Mouse (Mus musculus): ENCODE measurements at regions not wholly inside any gene's neighbourhood (a gene's known extent, or its start where the extent isn't known, plus 50 kb on each side); places are given as distances from the start of the nearest gene placed in this dataset.

- H3K27ac ChIP-seq (ENCODE audit: low read length) = no peak overlapping the region
- no peak overlapping the region for H3K4me2 ChIP-seq (replicated peaks; ENCODE audit: low read depth, low read length)
- no peak for ATAC-seq (ENCODE audit: insufficient number of reproducible peaks, insufficient read depth, low FRiP score, low read depth)
- no peaks in the 10 kb centered on the region for H3K36me3 ChIP-seq (ENCODE audit: control insufficient read depth, insufficient read depth, low read length)
- H3K27me3 ChIP-seq (ENCODE audit: control insufficient read depth, insufficient read depth, low read length) = no peaks in the 10 kb centered on the region
- H3K9me3 ChIP-seq (ENCODE audit: control insufficient read depth, low read depth, low read length) = no peaks in the 10 kb centered on the region
- no peak overlapping the region for H3K4me3 ChIP-seq (ENCODE audit: low read depth, low read length)
- H3K4me1 ChIP-seq (ENCODE audit: control insufficient read depth, insufficient read depth, low read length) = no peaks in the 10 kb centered on the region
- whole genome bisulfite sequencing = 13% methylated on average over 2 of the region's 2 CpGs
- no peak overlapping the region for H3K9ac ChIP-seq (replicated peaks; ENCODE audit: low read depth, low read length)
Measured at GRCm38 (mm10) chrX:21385221-21385620, 99.1 kb upstream of the Agtr2 start.

- H3K4me2 ChIP-seq (replicated peaks; ENCODE audit: low read depth, low read length) = no peak overlapping the region
- 39% methylated on average over 1 of the region's 1 CpGs for WGBS
- no peak for ATAC-seq (ENCODE audit: insufficient number of reproducible peaks, insufficient read depth, low FRiP score, low read depth)
- no peaks in the 10 kb centered on the region for H3K27me3 ChIP-seq (ENCODE audit: control insufficient read depth, insufficient read depth, low read length)
- H3K27ac ChIP-seq (ENCODE audit: low read length) = no peak overlapping the region
- no peaks in the 10 kb centered on the region for H3K36me3 ChIP-seq (ENCODE audit: control insufficient read depth, insufficient read depth, low read length)
- H3K9ac ChIP-seq (replicated peaks; ENCODE audit: low read depth, low read length) = no peak overlapping the region
- H3K4me3 ChIP-seq (ENCODE audit: low read depth, low read length) = no peak overlapping the region
- no peaks in the 10 kb centered on the region for H3K4me1 ChIP-seq (ENCODE audit: control insufficient read depth, insufficient read depth, low read length)
- no peaks in the 10 kb centered on the region for H3K9me3 ChIP-seq (ENCODE audit: control insufficient read depth, low read depth, low read length)
Measured at GRCm38 (mm10) chrX:21389992-21390391, 94.4 kb upstream of the Agtr2 start.

- H3K27ac ChIP-seq (ENCODE audit: low read length) = no peak overlapping the region
- no peaks in the 10 kb centered on the region for H3K36me3 ChIP-seq (ENCODE audit: control insufficient read depth, insufficient read depth, low read length)
- WGBS = 65% methylated on average over 10 of the region's 10 CpGs
- H3K9ac ChIP-seq (replicated peaks; ENCODE audit: low read depth, low read length) = no peak overlapping the region
- H3K4me2 ChIP-seq (replicated peaks; ENCODE audit: low read depth, low read length) = no peak overlapping the region
- H3K4me1 ChIP-seq (ENCODE audit: control insufficient read depth, insufficient read depth, low read length) = no peaks in the 10 kb centered on the region
- no peaks in the 10 kb centered on the region for H3K9me3 ChIP-seq (ENCODE audit: control insufficient read depth, low read depth, low read length)
- no peaks in the 10 kb centered on the region for H3K27me3 ChIP-seq (ENCODE audit: control insufficient read depth, insufficient read depth, low read length)
- ATAC-seq (ENCODE audit: insufficient number of reproducible peaks, insufficient read depth, low FRiP score, low read depth) = no peak
- H3K4me3 ChIP-seq (ENCODE audit: low read depth, low read length) = no peak overlapping the region
Measured at GRCm38 (mm10) chrX:21393212-21393611, 91.1 kb upstream of the Agtr2 start.

- H3K4me2 ChIP-seq (replicated peaks; ENCODE audit: low read depth, low read length) = no peak overlapping the region
- H3K4me3 ChIP-seq (ENCODE audit: low read depth, low read length) = no peak overlapping the region
- no peaks in the 10 kb centered on the region for H3K4me1 ChIP-seq (ENCODE audit: control insufficient read depth, insufficient read depth, low read length)
- ATAC-seq (ENCODE audit: insufficient number of reproducible peaks, insufficient read depth, low FRiP score, low read depth) = no peak
- no peaks in the 10 kb centered on the region for H3K27me3 ChIP-seq (ENCODE audit: control insufficient read depth, insufficient read depth, low read length)
- H3K27ac ChIP-seq (ENCODE audit: low read length) = no peak overlapping the region
- H3K36me3 ChIP-seq (ENCODE audit: control insufficient read depth, insufficient read depth, low read length) = no peaks in the 10 kb centered on the region
- no peak overlapping the region for H3K9ac ChIP-seq (replicated peaks; ENCODE audit: low read depth, low read length)
- WGBS = 36% methylated on average over 4 of the region's 4 CpGs
- H3K9me3 ChIP-seq (ENCODE audit: control insufficient read depth, low read depth, low read length) = no peaks in the 10 kb centered on the region
Measured at GRCm38 (mm10) chrX:21424797-21425196, 59.5 kb upstream of the Agtr2 start.

- Histone ChIP-seq H3K36me3 (ENCODE audit: control insufficient read depth, insufficient read depth, low read length) (no peaks in the 10 kb centered on the region), H3K4me1 (ENCODE audit: control insufficient read depth, insufficient read depth, low read length) (no peaks in the 10 kb centered on the region), H3K27ac (ENCODE audit: low read length) (no peak overlapping the region), H3K9ac (replicated peaks; ENCODE audit: low read depth, low read length) (no peak overlapping the region), H3K27me3 (ENCODE audit: control insufficient read depth, insufficient read depth, low read length) (no peaks in the 10 kb centered on the region), H3K4me2 (replicated peaks; ENCODE audit: low read depth, low read length) (no peak overlapping the region), H3K9me3 (ENCODE audit: control insufficient read depth, low read depth, low read length) (no peaks in the 10 kb centered on the region), H3K4me3 (ENCODE audit: low read depth, low read length) (no peak overlapping the region)
- no peak for ATAC-seq (ENCODE audit: insufficient number of reproducible peaks, insufficient read depth, low FRiP score, low read depth)
- WGBS = 63% methylated on average over 3 of the region's 3 CpGs
Measured at GRCm38 (mm10) chrX:21428081-21428480, 56.3 kb upstream of the Agtr2 start.

- Histone ChIP-seq H3K27ac (ENCODE audit: low read length) (no peak overlapping the region), H3K4me2 (replicated peaks; ENCODE audit: low read depth, low read length) (no peak overlapping the region), H3K27me3 (ENCODE audit: control insufficient read depth, insufficient read depth, low read length) (no peaks in the 10 kb centered on the region), H3K4me3 (ENCODE audit: low read depth, low read length) (no peak overlapping the region), H3K36me3 (ENCODE audit: control insufficient read depth, insufficient read depth, low read length) (no peaks in the 10 kb centered on the region), H3K4me1 (ENCODE audit: control insufficient read depth, insufficient read depth, low read length) (no peaks in the 10 kb centered on the region), H3K9me3 (ENCODE audit: control insufficient read depth, low read depth, low read length) (no peaks in the 10 kb centered on the region), H3K9ac (replicated peaks; ENCODE audit: low read depth, low read length) (no peak overlapping the region)
- ATAC-seq (ENCODE audit: insufficient number of reproducible peaks, insufficient read depth, low FRiP score, low read depth) = no peak
Measured at GRCm38 (mm10) chrX:21433501-21433900, 50.8 kb upstream of the Agtr2 start.
